Mouse (Mus musculus) heart, postnatal 36 days (tissue): ENCODE data around the gene Ablim1. TPM values are rescaled to one million over a fixed set of nuclear protein-coding genes. Genes with fewer than 3 reads are reported as not detected.

Experiments
- DNase-seq, 2 experiments: peaks; one replicate each; pipeline ENCODE4 v3.0.0; 2021 to 2022
- intact Hi-C: fragments of 180-260 bp; cut with DNase I; formaldehyde crosslinking; loops from one replicate; pipeline ENCODE4 v1.15.1; 2025
- total RNA-seq, 2 experiments: library from RNA; stranded (reverse); gene quantifications; 2 replicates each; pipeline ENCODE4 v1.2.3; 2021

The Ablim1 gene
- total RNA-seq, 2 experiments from 2014 or later: 423 to 468 TPM

DNA sequence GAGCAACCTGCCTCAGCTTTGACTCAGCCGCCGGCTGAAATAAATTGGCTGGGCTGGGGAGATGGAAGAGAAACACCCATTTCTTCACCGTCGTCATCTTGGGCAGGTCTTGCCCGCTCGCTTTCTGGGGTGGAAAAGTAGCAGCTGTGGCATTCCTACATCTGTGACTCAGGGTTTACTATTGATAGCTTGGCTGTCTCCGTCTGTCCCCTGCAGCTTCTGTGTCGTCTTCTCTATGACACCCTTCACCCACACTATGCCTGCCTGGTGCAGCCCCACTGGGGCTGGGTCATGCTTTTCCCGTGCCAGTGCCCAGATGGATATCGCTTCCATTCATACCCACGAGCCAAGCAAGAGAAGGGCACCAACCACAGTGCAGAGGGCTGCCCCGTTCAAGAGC, 116.2 kb downstream of the Ablim1 start:
- intact Hi-C loops: no loop called here
- DNase-seq: no peak

DNA sequence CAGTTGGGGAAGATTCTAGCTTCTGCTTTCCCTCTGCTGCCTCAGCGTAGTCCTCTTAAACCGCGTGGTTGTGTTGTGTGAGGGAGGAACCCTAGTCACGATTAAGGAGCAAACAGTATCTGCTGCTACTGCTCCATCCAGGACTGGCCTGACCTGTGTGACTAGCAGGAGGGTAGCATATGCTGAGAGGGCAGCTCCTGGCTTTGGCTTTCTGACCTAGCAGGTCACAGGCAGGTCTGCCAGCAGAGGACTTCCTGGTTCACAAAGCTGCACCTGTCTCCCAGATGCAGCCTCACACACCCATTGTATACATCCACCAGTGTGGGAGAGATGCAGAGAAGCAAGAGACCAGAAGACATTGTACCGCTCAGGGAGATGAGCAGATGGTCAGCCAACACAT, 116.7 kb downstream of the Ablim1 start:
- intact Hi-C loops: no loop called here
- no peak for DNase-seq

DNA sequence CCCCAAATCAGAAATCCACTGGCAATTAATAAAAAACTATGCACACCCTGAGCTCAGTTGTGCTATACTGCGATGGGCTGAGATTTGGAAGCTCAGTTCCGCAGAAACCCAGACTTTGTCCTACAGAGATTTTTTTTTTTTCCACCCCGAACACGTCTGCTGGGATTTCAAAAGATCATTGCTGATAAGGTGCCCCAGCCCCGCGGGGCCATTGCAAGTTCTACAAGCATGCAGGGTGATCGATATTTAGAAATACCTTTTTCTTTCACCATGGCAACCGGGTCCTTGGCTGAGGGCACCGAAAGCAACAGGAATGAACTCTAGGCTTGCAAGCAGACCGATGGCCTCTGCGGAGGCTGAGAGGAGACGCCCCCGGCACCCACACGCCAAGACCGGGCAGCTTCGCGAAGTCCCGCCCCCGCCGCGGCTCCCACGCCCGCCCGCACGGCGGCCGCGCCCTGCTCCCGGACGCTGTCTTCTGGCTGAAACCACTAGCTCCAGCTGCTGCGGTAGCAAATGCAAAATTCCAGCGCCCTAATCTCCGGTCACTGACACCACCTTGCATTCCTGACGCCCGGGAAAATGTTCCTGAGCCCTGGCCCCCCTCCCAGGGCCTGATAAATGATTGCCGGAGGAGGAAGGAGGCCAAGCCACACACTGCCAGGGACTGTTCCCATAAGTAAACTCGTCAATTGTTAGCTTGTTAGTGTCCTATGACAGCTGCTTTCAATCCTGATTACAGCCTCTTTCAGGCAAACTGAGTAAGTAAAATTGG, 117.5 kb downstream of the Ablim1 start:
- intact Hi-C loops: loop anchor here (2.0 kb wide), 3 partner anchors 32 to 76 kb away; no protein-coding TSS in a partner anchor
- DNase-seq: peak; percentile 87 to 89

DNA sequence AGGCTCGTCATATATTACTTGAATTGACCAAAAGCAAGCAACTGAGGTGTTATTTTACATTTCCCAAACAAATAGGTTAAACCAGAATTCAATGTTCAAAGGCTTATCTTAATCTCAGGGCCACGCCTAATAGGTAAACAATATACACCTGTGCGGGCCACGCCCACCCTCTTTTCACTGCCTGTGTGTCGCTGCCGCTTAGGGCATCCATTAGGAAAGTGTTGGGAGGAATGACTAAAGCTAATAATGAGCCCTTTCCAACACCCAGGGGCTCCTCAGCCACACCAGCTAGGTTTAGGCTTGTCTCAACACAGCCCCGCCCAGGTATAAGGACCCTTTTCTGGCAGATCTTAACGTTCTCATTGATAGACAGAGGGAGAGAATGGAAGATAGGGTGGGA, 118.1 kb downstream of the Ablim1 start:
- intact Hi-C loops: loop anchor here (2.0 kb wide), 3 partner anchors 32 to 76 kb away; no protein-coding TSS in a partner anchor
- DNase-seq: no peak

DNA sequence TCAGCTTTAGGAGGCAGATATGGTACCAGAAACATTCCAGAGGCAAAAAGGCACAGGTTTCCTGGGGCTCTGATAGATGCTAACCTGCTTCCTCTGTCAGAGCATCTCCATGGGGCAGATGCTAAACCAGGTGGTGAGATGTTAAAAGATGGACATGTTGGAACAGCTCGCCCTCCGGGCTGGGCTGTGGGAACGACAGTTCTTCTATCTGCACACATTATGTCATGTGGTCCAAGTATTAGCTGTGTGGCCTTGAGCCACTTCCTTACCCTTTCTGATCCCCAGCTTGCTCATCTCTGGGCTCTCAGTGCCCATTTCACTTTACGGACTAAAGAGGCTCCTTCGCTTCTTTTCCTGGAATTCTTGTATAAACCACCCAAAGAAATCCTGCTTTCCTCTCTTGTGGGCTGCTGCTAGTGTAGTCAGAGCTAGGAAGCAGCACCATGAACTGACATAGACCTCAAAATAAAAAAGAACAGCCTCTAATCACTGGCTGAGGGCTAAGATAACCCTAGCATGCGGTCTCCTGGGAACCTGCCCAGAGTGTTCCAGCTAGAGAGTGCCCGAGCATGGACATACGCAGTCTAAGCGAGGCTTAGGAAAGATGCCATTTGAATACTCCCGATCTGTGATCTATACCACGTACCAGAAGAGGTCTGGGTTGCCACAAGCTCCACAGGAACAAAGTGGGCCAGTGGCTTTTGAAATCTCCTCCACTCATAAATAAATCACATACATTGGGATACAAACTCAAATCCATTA, 119.4 kb downstream of the Ablim1 start:
- no peak for DNase-seq

DNA sequence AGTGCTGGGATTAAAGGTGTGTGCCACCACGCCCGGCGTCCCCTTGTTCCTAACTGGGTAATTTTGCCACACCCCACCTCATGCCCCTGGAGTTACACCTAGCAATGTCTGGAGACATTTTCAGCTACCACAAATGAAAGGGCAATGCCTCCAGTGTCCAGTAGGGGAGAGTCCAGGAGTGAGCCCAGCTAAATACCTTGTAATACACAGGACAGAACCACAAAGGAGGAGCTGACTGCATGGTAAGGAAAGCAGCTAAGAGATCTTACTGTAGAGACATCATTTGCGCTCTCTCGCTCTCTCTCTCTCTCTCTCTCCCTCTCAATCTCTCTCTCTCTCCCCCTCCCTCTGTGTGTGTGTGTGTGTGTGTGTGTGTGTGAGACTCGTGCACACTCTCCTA, 120.8 kb downstream of the Ablim1 start:
- intact Hi-C loops: loop anchor here (2.0 kb wide), 1 partner anchor 121 kb away; the partner anchor contains the start of gene Ablim1
- DNase-seq: no peak

More for the DNA sequence above, 119.4 kb downstream of the Ablim1 start:
- intact Hi-C loops: loop anchor here (2.0 kb wide), 1 partner anchor 119 kb away; the partner anchor contains the start of gene Ablim1

DNA sequence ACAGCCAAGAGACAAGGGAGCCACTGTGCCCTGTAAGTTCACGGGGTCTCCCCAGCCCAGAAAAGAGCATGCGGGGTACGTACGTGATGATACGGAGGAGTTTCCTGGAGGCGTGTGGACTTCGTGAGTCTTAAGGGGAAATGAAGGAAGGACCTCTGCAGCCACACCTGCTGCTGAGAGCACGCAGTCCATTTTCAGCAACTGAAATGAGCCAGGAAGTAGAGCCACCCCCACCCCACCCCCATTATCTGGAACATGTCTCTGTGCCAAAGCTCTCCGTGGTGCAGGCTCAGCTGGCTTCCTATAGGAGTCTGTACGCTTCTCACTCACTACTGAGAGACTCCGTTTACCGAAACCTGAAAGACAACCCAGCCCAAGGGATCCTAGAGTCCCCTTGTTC, 121.3 kb downstream of the Ablim1 start:
- intact Hi-C loops: no loop called here
- DNase-seq: no peak

DNA sequence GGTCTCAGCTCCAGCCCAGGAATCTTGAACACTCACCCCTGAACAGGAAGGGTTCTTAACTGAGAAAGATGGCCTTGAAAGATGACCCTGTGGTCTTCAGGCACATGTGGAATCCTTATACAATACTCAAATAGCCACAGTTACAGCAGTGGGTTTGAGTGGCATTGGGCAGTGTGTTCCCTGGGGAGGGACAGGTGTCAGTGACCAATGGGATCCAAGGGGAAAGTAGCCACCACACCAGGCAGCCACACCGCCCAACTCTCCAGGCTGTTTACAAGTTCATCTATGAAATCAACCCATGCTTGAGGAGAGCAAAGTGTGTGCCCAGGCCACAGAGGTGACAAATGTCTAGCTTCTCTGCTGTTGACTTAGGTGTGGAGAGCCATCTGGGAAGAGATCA, 123.6 kb downstream of the Ablim1 start:
- no peak for DNase-seq
- intact Hi-C loops: no loop called here

DNA sequence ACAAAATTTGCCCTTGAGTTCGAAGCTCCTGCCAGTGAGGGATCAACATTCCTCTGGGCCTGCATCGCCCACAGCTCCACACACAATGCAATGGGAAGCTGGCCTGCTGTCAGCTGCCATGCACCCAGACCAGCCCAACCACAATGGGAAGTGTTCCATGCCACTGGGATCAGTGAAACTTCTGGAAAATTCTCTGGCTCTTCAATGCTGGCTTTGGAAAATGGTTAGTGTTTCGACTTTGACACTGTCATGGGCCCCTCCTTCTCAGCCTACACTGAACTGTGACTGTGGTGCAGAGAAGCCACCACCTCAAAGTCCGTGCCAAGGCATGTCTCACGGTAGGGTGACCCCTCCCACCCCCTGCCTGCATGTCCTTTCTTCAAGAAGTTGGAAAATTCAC, 125.3 kb downstream of the Ablim1 start:
- no peak for DNase-seq
- intact Hi-C loops: no loop called here

DNA sequence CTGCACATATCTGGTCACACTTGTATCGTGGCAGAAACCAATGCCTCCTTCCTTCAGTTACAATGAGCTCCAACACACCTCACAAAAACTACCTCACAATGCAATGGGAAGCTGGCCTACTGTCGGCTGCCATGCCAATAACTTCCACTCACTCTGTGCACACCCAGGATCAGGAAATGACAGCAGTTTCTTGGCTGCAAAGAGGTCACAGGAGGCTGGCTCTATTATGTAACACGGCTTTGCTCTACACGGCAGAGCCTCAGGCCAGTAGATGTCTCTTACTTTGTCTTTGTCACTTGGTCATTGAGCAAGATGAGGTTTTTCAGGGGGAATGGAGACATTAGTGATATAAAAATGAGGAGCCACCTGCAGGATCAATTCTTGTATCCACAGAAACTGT, 126.2 kb downstream of the Ablim1 start:
- intact Hi-C loops: no loop called here
- no peak for DNase-seq

DNA sequence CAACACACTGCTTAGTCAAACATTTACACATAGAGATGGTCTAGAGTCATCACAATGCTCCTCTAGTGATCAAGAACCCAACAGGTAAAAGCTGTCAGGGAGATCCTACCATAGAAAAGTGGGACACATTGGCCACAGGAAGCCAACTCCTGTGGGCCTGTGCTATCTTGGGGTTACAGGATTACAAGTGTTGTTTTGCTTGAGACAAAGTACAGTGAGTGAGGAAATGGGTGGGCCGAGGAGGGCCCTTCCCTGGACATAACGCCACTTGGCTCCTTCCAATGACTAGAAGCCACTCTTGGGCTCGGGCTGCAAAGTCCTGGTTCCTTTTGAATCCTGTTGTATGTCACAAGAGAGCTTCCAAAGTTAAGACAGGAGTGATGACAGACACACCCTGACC, 129.7 kb downstream of the Ablim1 start:
- DNase-seq: no peak

DNA sequence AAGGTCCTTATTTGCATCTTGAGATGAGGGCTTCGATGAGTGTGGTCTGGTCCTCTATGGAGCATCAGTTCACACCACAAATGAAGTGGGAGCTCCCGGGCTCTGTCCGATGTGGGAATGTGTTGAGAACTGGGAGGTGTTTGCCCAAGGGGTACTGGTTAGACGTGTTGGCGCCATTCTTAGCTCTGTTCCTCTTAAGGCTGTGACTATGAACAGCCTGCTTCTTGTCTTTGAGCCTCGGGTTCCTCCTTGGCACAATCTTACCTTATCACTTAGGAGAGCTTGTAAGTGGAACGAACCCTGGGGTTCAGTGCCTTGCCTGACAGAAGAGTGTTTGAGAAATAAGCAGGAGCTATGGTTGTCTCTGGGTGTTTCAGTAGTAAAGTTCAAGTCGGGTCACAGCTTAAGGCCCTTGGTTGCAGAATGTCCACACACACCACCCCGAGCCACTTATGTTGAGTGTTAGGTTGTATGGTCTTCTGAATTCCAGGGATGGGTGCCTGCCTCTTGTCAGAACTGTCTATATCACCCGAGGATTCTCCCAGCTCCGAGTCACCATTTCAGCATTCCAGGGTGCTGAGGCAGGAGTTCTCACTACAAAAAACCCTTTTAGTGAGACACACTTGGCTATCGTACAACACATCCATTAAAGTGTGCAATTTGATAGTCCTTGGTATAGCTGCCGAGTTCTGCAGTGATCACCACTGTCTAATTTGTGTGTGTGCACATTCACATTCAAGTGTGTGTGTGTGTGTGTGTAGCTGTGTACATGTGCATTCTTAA, 131.6 kb downstream of the Ablim1 start:
- intact Hi-C loops: no loop called here
- no peak for DNase-seq

More for the DNA sequence above, 129.7 kb downstream of the Ablim1 start:
- intact Hi-C loops: no loop called here

DNA sequence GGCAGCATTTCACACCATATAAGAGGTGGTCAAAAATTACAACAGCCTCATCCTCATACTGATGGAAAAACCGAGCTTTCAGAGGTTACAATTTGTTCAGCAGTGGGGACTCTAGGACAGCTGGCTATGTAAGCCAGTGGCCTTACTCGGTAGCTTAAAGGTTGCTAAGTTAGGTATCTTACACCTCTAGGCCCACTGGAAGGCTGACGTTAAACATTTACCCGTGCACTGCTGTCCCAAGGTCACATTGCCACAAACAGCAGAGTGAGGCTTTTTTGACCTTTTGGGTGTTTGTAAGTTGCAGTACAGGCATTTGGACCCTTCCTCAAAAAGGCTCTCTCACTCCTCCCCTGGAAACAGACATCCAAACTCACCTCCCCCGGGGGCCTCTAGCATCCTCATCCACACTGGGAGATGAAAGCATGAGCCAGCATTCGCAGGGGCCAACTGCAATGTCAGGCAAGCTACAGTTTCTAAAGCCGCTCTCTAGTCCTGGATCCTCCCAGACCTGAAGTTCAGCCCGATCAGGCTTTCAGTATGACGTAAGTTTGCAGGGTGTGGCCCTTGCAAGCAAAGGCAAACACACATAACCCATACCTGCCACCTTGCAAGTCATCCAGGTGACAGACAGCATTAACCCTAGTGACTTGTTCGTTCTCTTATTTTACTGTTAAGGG, 132.7 kb downstream of the Ablim1 start:
- DNase-seq: no peak
- intact Hi-C loops: no loop called here

DNA sequence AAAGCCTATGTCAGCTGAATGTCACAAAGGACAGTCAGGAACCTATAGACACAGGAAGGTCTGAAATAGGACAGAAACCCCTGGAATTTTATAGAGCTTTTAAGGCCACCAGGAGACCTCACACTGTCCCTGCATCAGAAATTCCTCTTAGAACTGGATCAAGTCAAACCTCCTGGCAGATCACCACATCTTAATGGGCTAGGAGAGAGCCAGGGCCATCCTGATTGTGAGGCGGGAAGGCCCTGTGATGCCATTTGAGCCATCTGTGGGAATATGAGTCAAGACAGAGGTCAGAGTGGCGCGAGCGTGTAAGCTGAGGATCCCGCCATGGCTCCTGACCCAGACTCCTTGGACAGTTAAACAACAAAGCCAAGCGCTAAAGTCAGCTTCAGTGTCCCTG, 133.4 kb downstream of the Ablim1 start:
- DNase-seq: no peak
- intact Hi-C loops: no loop called here

DNA sequence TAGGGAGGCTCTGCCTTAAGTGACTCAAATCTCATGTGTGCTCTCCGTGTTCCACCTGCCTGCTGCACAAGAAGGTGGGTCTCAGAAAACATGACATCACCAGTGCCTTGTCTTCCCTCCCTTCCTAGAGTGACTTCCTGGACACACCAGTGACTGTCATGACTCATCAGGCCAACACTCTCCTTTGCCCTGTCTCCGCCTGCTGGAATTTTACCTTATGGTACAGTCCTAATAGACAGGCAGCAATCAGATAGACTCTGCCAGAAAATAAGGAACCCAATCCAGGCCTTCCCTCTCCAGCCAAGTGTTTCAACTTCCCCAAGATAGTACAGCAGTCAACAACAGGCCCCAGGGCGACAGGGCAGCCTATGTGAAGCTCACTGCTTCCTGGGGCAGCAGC, 133.8 kb downstream of the Ablim1 start:
- no peak for DNase-seq
- intact Hi-C loops: no loop called here

DNA sequence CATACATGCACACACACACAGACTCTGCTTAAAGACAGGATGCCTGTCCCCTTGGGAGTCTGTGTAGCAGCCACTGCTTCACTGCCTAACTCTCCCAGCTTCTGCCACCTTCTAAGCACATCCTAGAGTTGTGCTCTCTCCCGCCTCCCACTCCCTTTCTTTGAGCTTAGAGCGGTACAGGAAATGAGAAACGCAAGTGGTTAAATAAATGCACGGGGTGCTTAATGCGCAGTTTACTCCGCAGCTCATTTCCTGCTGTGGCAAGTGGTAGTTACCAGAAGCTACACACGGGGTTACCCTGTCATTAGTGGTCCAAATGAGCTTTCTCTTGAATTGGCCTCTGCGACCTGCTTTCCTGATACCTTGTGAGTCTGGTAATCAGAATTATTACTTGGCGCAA, 134.4 kb downstream of the Ablim1 start:
- intact Hi-C loops: no loop called here

DNA sequence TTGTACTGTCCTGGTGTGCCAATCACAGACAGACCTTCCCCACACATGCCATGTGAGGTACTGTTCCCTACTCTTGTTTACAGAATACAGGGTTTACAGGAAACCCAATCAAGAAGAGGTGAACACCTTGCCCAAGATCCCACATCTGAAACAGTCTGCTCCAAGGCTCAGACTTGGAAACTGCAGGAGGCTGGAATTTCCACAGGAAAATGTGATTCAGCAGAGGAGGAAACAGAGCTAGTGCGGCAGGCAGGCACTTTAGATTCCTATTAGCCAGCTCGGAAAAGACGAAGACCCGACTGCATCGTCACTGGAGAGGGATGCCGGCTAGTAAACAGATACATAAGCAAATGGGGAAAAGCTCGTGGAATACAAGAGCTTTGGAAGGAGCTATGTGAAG, 135.4 kb downstream of the Ablim1 start:
- intact Hi-C loops: no loop called here

More for the DNA sequence above, 134.4 kb downstream of the Ablim1 start:
- DNase-seq: no peak

DNA sequence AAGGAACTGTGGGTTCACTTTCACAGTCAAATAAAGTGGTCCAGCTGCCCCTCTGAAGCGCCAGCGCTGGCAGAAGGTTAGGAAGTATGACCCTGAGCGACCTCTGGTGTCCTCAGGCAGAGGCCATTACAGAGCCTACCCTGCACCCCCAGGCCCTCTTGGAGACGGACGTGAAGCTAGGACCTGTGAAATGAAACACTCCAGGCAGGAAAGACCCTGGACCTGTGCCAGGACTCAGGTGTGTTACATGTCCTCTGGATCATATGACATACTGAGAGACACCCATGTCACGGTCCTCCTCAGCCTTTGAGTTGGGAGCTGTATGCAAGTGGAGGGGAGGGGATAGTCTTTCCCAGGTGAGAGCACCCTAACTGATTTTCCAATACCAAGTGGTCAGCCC, 137.4 kb downstream of the Ablim1 start:
- intact Hi-C loops: no loop called here
- DNase-seq: no peak

More for the DNA sequence above, 135.4 kb downstream of the Ablim1 start:
- DNase-seq: no peak

DNA sequence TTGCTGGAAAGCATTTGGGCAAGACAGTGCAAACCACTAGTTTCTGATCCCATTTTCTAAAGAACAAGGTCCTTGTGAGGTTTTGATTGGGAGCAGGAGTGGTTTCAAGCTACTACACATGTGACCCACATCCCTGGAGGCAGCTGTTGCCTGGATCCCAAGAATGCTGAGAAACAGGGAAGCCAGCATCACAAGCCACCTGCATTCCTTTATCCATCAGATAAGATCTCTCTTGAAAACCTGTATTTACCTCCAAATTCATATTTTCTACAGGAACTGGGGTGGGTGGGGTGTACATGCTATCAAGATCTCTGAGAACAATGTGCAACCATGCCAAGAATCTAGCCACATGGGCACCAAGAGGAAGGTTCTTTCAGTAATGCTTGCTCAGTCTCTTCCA, 139.6 kb downstream of the Ablim1 start:
- intact Hi-C loops: no loop called here
- DNase-seq: no peak

DNA sequence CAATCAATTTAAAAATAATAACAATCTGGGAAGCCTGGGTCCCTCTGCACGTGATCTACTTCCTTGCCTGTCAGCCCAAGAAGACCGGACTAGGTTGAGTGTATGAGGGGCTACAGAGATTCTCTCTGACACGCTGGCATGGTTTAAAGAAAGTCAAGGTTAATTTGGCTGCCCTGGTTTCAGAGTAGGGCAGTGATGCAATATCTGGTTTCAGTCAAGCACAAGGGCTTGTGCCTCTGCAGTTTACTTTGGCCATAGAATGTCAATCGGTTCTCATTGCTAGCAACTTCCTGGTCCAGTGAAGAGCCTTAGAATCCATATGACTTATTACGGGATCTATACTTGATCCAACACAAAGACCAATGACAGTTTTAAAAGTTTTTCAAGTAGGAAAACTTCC, 140.2 kb downstream of the Ablim1 start:
- intact Hi-C loops: no loop called here
- DNase-seq: no peak
